Mouse (Mus musculus) bone marrow, adult 2 months (tissue): Measurements from ENCODE around the gene Tet3. TPM values are rescaled to one million over a fixed set of nuclear protein-coding genes. Genes with fewer than 3 reads are reported as not detected.
A peak's percentile ranks its signal among the peaks of the same experiment; 100 is the strongest.

Experiments used
- H3K27ac ChIP-seq: fragments of 200-500 bp; 2 replicates; pipeline ENCODE4 v1.5.1; 2012; ENCODE audit warnings: low read depth, mild to moderate bottlenecking, control low read depth, inconsistent platforms, low read length; ENCODE audit not compliant: control insufficient read depth, poor library complexity, insufficient read depth
- H3K4me1 ChIP-seq: fragments of 200-500 bp; 2 replicates; pipeline ENCODE4 v1.6.1; 2011; ENCODE audit warnings: low read length; ENCODE audit not compliant: control insufficient read depth, insufficient read depth
- H3K4me3 ChIP-seq: fragments of 200-500 bp; replicated peaks from 2 replicates; pipeline ENCODE3; 2011; ENCODE audit warnings: mild to moderate bottlenecking, low read depth, low read length, control low read depth; ENCODE audit not compliant: control insufficient read depth
- CTCF ChIP-seq: fragments of 200-500 bp; IDR thresholded peaks from 2 replicates; pipeline ENCODE4 v1.5.1; 2011; ENCODE audit warnings: low read length, control low read depth; ENCODE audit not compliant: control insufficient read depth, insufficient read depth
- POLR2A ChIP-seq: fragments of 200-500 bp; IDR thresholded peaks from 2 replicates; pipeline ENCODE4 v1.6.1; 2011; ENCODE audit warnings: low read depth, mild to moderate bottlenecking, control low read depth, low read length, borderline replicate concordance; ENCODE audit not compliant: control insufficient read depth
- WGBS: fragments of 180-500 bp; shearing (Covaris S2); methylation state at CpG from one replicate; pipeline ENCODE4 v1.1.7; 2018; 5-methylcytosine and 5-hydroxymethylcytosine counted together
- polyA plus RNA-seq: library from polyadenylated mRNA; stranded (reverse); fragments of >200 nt; gene quantifications from 2 replicates; pipeline ENCODE4 v1.2.4, GENCODE M21; 2011; ENCODE audit warnings: low replicate concordance; ENCODE audit not compliant: missing spikeins, insufficient read depth, insufficient read length

Tet3 gene
- polyA plus RNA-seq: 23.1 and 35.7 TPM in 2 replicates

- peak within 1 kb of the TSS; percentile 7 for H3K4me3 ChIP-seq
- H3K4me1 ChIP-seq: peaks cover 5% of the 10 kb centered on the region
- H3K27ac ChIP-seq: no peak within 1 kb of the TSS
- TF ChIP-seq CTCF: no peak
- TF ChIP-seq POLR2A: no peak
- WGBS: 43% methylated on average over 4 of the region's 4 CpGs
These were observed at the start of gene Tet3 for GRCm38 (mm10) chr6:83459034-83459644. TSS of gene Tet3 (minus strand) at chr6:83459084.

GRCm38 (mm10) chr6:83507168-83507546, 48.3 kb upstream of the Tet3 start:
- H3K4me3 ChIP-seq: peak overlapping the region; percentile 43
- H3K4me1 ChIP-seq: peaks cover 6% of the 10 kb centered on the region
- H3K27ac ChIP-seq: peak overlapping the region; percentile 95; the same call in 1 of the 2 replicates
- 16% methylated on average over 6 of the region's 6 CpGs for WGBS
- TF ChIP-seq POLR2A (no peak), CTCF (no peak)

DNA sequence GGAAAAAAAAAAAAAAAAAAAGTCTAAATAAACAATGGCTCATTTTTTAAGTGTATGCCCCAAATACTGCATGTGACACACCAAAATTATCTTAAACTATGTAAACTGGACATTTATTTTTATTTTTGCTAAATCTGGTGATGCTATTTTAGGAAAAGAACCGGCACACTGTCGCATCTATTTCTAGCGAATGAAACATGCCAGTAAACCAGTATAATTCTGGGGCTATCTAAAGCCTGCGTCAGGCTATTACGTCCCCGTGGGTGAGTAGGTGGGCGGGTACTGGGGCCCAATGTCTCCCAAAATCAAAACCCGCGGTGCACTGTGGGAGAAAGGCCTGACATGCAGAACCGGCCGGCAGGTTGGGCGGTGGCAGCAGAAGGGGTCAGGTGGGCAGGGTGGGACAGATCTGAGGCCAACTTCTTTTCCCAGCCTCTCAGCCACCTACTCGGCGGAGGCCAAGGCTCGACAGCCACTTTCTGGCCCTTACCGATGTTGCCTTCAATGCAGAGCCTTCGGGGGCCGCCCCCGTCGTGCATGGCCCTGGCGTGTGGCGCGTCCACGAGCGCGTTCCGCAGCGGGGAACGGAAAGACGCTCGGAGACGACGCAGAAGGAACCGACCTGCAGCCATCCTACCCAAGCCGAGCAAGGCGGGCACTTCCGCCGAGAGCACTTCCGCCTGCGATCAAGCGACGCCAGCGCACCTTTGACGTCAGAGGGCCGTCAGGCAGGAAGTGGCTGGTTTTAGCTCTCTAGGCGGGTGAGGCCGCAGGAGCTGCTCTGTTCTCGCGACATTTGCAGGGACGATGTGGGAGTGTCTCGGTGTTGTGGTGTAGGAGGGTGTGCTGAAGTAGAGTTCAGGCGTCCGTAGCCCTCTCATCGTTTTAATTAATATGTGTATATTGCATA, 47.6 kb upstream of the Tet3 start, which contains the start of gene Dguok:
Dguok (minus strand) TSS at position 712 of the 910 bp plus-strand sequence.
- TF ChIP-seq POLR2A: peak; percentile 92
- peak; percentile 18; the same call in 1 of the 2 replicates for TF ChIP-seq CTCF
- WGBS: under 1% methylated on average over 54 of the region's 54 CpGs
- H3K27ac ChIP-seq: peak within 1 kb of the TSS; percentile 95
- peaks cover 6% of the 10 kb centered on the region for H3K4me1 ChIP-seq
- H3K4me3 ChIP-seq: peak within 1 kb of the TSS; percentile 84

- TF ChIP-seq POLR2A: no peak
- no peak for TF ChIP-seq CTCF
- 59% methylated on average over 4 of the region's 4 CpGs for WGBS
- Histone ChIP-seq H3K27ac (peak overlapping the region; percentile 64; the same call in 1 of the 2 replicates), H3K4me3 (no peak overlapping the region), H3K4me1 (peaks cover 6% of the 10 kb centered on the region)
These were observed 46.7 kb upstream of the Tet3 start for GRCm38 (mm10) chr6:83505554-83505953.

- H3K4me1 ChIP-seq: peaks cover 6% of the 10 kb centered on the region
- H3K4me3 ChIP-seq: no peak overlapping the region
- no peak overlapping the region for H3K27ac ChIP-seq
- WGBS: 42% methylated on average over 3 of the region's 3 CpGs
- TF ChIP-seq POLR2A (no peak), CTCF (no peak)
These were observed 44.5 kb upstream of the Tet3 start for GRCm38 (mm10) chr6:83503361-83503760.

DNA sequence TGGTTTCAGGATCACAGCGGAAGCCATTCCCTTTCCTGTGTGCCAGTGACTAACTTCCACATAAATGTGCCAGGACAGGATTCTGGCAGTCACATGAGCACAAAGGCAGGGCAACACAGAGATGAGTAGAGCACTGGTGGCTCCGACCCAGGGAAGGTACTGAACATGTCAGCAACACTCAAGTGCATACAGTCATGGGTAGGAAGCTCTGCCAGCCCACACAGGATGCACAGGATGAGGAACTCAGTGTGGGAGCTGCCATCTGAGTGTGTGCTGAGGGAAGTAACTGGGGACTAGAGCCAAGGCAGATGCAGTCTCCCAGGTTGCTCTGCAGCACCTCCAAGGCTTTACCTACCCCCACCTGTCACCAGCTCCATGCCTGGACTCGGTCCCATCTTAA, 43.8 kb upstream of the Tet3 start:
- Histone ChIP-seq H3K27ac (no peak overlapping the region), H3K4me1 (peaks cover 6% of the 10 kb centered on the region), H3K4me3 (no peak overlapping the region)
- TF ChIP-seq POLR2A: no peak
- 30% methylated on average over 3 of the region's 3 CpGs for WGBS

DNA sequence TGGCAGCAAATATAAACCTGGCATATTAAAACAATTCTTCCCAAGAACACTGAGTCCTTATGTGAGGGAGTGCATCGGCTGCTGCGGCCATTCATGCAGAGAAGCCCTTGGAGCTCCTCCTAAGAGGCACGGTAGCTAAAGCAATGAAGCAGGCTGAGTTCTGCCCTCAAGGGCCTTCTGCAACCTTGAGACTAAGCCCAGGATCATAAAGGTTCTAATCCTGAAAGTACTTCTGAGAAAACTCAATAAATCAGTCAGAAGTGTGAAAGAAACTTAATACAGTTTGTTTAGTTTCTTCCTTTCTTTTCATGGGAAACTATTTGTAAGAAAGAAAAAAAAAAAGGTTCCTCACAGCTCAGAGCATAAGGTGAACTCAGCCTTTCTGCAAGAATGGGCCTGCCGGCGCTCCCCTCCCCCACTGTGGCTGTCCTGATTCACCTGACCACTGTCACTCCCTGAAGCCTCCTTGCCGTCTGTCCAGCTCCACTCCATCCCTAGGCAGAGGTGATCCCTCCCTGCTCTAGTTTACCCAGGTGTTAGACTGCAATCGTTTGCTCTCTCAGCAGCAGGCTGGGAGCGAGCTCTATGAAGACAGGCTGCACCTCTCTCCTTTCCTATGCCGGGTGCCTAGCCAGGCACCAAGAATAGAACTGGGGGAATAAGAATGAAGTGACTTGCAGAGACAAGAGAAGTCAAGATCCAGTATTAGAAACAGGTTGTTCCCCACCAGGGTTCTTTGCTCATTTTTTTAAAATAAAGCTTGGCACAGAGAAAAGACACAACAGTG, 42.8 kb upstream of the Tet3 start:
- TF ChIP-seq CTCF: no peak
- peaks cover 6% of the 10 kb centered on the region for H3K4me1 ChIP-seq
- H3K27ac ChIP-seq: no peak overlapping the region
- H3K4me3 ChIP-seq: no peak overlapping the region
- 72% methylated on average over 9 of the region's 9 CpGs for WGBS

DNA sequence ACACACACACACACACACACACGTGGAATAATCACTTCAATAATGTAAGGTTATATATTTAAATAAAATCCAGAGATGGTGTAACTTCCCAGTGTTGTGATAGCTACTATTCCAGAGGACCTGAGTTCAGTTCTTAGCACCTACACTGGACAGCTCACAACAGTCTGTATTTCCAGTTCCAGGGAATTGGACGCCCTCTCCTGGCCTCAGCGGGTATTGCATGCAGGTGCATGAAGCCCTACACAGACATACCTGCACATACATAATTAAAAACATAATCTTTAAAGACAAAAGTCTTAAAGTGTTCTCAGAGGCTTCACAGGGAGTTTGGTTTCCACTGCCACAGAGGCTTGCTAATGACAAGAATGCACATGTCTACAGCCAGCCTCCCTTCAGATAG, 41.6 kb upstream of the Tet3 start:
- H3K27ac ChIP-seq: no peak overlapping the region
- no peak overlapping the region for H3K4me3 ChIP-seq
- TF ChIP-seq POLR2A: no peak
- TF ChIP-seq CTCF: peak; percentile 43; the same call in 1 of the 2 replicates
- peaks cover 6% of the 10 kb centered on the region for H3K4me1 ChIP-seq
- WGBS: 75% methylated on average over 3 of the region's 3 CpGs

GRCm38 (mm10) chr6:83499078-83499477, 40.2 kb upstream of the Tet3 start:
- Histone ChIP-seq H3K27ac (no peak overlapping the region), H3K4me3 (no peak overlapping the region), H3K4me1 (peaks cover 5% of the 10 kb centered on the region; the same call in 1 of the 2 replicates)
- WGBS: 92% methylated on average over 10 of the region's 10 CpGs
- TF ChIP-seq CTCF (no peak), POLR2A (no peak)
